Mouse (Mus musculus): ENCODE measurements around the gene Zfp93.

The Zfp93 gene

GRCm38 (mm10) chr7:24290106-24290693 lies 20.0 kb downstream of the Zfp93 start:
- no peak for DNase-seq (ENCODE audit: extremely low spot score, low read depth, low spot score)

- DNase-seq (ENCODE audit: extremely low spot score, low read depth, low spot score): no peak
Observed at GRCm38 (mm10) chr7:24291387-24292090, 21.3 kb downstream of the Zfp93 start.

- DNase-seq (ENCODE audit: extremely low spot score, low read depth, low spot score): no peak
Observed at GRCm38 (mm10) chr7:24293061-24293851, 23.0 kb downstream of the Zfp93 start.

- DNase-seq (ENCODE audit: extremely low spot score, low read depth, low spot score): no peak
Observed at GRCm38 (mm10) chr7:24294763-24295162, 24.5 kb downstream of the Zfp93 start.

- DNase-seq (ENCODE audit: extremely low spot score, low read depth, low spot score): no peak
Observed at GRCm38 (mm10) chr7:24295376-24295775, 25.2 kb downstream of the Zfp93 start.

GRCm38 (mm10) chr7:24296386-24296785 lies 26.2 kb downstream of the Zfp93 start:
- DNase-seq (ENCODE audit: extremely low spot score, low read depth, low spot score): no peak

- DNase-seq (ENCODE audit: extremely low spot score, low read depth, low spot score): no peak
Observed at GRCm38 (mm10) chr7:24297361-24298095, 27.3 kb downstream of the Zfp93 start.

- DNase-seq (ENCODE audit: extremely low spot score, low read depth, low spot score): no peak
Observed at GRCm38 (mm10) chr7:24298635-24298972, 28.4 kb downstream of the Zfp93 start.

GRCm38 (mm10) chr7:24298973-24299708 lies 28.9 kb downstream of the Zfp93 start:
- peak; percentile 80 for DNase-seq (ENCODE audit: extremely low spot score, low read depth, low spot score)

GRCm38 (mm10) chr7:24299823-24300481 lies 29.7 kb downstream of the Zfp93 start:
- DNase-seq (ENCODE audit: extremely low spot score, low read depth, low spot score): no peak

GRCm38 (mm10) chr7:24300771-24301282 lies 30.6 kb downstream of the Zfp93 start, which contains the start of gene Zfp61:
TSS of gene Zfp61 (minus strand) at chr7:24301232.
- DNase-seq (ENCODE audit: extremely low spot score, low read depth, low spot score): no peak

GRCm38 (mm10) chr7:24315726-24316566 lies 45.7 kb downstream of the Zfp93 start:
- DNase-seq (ENCODE audit: extremely low spot score, low read depth, low spot score): no peak

GRCm38 (mm10) chr7:24316567-24317092 lies 46.4 kb downstream of the Zfp93 start, which contains the start of gene Zfp94:
TSS of gene Zfp94 (minus strand) at chr7:24316666.
- peak; percentile 93 for DNase-seq (ENCODE audit: extremely low spot score, low read depth, low spot score)

- no peak for DNase-seq (ENCODE audit: extremely low spot score, low read depth, low spot score)
Observed at GRCm38 (mm10) chr7:24318942-24319341, 48.7 kb downstream of the Zfp93 start.

GRCm38 (mm10) chr7:24322593-24322992 lies 52.4 kb downstream of the Zfp93 start:
- no peak for DNase-seq (ENCODE audit: extremely low spot score, low read depth, low spot score)

GRCm38 (mm10) chr7:24325197-24325596 lies 55.0 kb downstream of the Zfp93 start:
- DNase-seq (ENCODE audit: extremely low spot score, low read depth, low spot score): no peak

GRCm38 (mm10) chr7:24325675-24326128 lies 55.5 kb downstream of the Zfp93 start:
- DNase-seq (ENCODE audit: extremely low spot score, low read depth, low spot score): no peak

All from hindlimb bud, embryonic 11.5 days (tissue).